Mouse (Mus musculus) limb, embryonic 10.5 days (tissue): ENCODE data around the gene Sall1. TPM values are rescaled to one million over a fixed set of nuclear protein-coding genes. Genes with fewer than 3 reads are reported as not detected.

Experiments
- DNase-seq: peaks from one replicate; pipeline ENCODE4 v3.0.0-alpha.2; 2017; ENCODE audit warnings: low spot score
- H3K27ac ChIP-seq: fragments of 300-500 bp; sonication (generic); 2 replicates; pipeline ENCODE4 v1.5.1; 2016; ENCODE audit warnings: mild to moderate bottlenecking
- H3K27me3 ChIP-seq: fragments of 300-500 bp; sonication (generic); 2 replicates; pipeline ENCODE4 v1.6.1; 2016; ENCODE audit warnings: low read depth, mild to moderate bottlenecking; ENCODE audit not compliant: poor library complexity, severe bottlenecking
- H3K36me3 ChIP-seq: fragments of 300-500 bp; sonication (generic); 2 replicates; pipeline ENCODE4 v1.6.1; 2016; ENCODE audit warnings: mild to moderate bottlenecking, moderate library complexity
- H3K4me1 ChIP-seq: fragments of 300-500 bp; sonication (generic); 2 replicates; pipeline ENCODE4 v1.6.1; 2016
- H3K4me3 ChIP-seq: fragments of 300-500 bp; sonication (generic); 2 replicates; pipeline ENCODE4 v1.5.1; 2016; ENCODE audit warnings: mild to moderate bottlenecking, moderate library complexity
- H3K9me3 ChIP-seq: fragments of 300-500 bp; sonication (generic); replicated peaks from 2 replicates; pipeline ENCODE4 v1.6.1; 2016; ENCODE audit warnings: mild to moderate bottlenecking
- WGBS: fragments of 180-500 bp; shearing (Covaris S2); methylation state at CpG from one replicate; pipeline ENCODE4 v1.1.7; 2016; 5-methylcytosine and 5-hydroxymethylcytosine counted together
- polyA plus RNA-seq: library from polyadenylated mRNA; unstranded; fragments of >200 nt; fragmentation: Nextera tagmentation; extraction: Ambion mirVana; gene quantifications from 2 replicates; pipeline ENCODE4 v1.2.1, GENCODE M21; 2016

Sall1 gene
- polyA plus RNA-seq, 1 experiment from 2014 or later: 18.3 TPM

DNA sequence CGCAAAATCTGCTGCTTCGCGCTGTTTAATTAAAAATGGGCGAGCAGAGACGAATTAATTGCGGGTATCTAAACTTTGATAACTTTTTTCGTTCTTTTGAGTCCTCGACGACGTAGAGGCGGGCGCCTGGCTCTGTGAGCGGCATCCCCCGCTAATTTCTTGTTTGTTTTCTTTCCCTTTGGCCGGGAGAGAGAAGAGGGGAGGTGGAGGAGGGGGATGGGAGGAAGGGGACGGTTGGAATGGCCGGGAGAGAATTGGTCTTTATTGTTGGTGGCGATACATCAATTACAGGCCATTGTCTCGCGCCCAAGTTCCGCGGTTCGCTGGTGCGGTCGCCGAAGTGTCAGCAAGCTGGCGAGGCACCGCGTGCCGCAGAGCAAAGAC lies 1.2 kb upstream of the Sall1 start:
- WGBS: under 1% methylated on average over 30 of the region's 30 CpGs
- peak overlapping the region; percentile 89 for H3K4me3 ChIP-seq
- H3K27me3 ChIP-seq: peaks cover 67% of the 10 kb centered on the region
- no peaks in the 10 kb centered on the region for H3K36me3 ChIP-seq
- no peaks in the 10 kb centered on the region for H3K9me3 ChIP-seq
- peaks cover 64% of the 10 kb centered on the region for H3K4me1 ChIP-seq
- H3K27ac ChIP-seq: peak overlapping the region; percentile 98
- DNase-seq: peak; percentile 53

DNA sequence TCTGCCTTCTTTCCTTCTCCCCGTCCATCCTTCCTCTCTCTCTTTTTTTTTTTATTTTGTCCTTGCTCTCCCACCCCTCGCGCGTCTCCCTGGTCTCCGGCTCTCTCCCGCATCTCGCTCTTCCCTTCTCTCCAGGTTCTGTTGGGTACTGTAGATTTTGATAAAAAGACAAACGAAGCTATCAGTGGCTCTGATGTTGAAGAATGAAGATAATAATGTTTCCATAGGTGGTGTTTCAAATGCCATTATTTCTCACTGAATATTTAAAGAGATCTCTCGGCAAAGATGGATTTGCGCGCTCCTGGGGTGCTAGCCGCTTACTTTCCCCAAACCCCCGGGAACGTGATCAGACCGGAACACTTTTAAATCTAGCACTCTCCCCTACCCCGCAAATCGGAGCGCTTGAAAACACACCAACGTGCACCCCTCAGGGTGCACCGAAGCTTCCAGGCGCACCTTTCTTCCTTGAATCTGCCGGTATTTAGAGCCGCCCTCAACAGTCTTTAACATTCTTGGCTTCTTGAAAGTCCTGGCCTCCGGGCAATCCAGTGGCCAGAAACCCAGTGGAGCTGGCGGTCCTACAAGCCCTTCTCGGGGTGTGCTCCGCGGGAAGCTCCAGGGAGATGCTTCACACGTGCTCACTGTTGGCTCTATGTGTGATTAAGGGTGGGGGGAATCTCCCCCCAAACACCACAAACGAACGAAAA lies 702 bp upstream of the Sall1 start:
- H3K27ac ChIP-seq: peak overlapping the region; percentile 98
- peak; percentile 66 for DNase-seq
- H3K9me3 ChIP-seq: no peaks in the 10 kb centered on the region
- H3K27me3 ChIP-seq: peaks cover 61% of the 10 kb centered on the region
- no peaks in the 10 kb centered on the region for H3K36me3 ChIP-seq
- peak overlapping the region; percentile 89 for H3K4me3 ChIP-seq
- WGBS: under 1% methylated on average over 31 of the region's 31 CpGs
- H3K4me1 ChIP-seq: peaks cover 60% of the 10 kb centered on the region

DNA sequence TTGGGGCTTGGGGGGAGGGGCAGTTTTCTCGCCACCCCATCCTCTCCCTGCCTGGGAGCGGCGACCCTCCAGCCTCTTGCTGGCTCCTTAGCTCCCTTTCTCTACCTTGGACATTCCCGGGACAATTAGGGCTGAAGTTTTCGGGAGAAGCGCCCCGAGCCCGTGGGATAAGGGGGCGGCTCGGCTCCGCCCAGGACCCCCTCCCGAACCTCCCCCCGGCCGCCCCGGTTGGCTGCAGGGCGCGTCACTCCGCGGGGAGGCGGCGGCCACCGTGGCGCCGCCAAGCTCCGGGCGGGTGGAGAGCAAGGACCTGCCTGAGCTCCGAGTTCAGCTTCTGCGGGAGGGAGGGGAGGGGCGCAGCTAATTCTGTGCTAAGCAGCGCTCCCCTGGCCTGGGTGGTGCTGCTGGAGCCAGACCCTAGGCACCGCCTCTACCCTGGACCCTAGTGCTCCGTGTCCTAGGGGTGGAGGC lies 556 bp downstream of the Sall1 start:
- H3K9me3 ChIP-seq: no peaks in the 10 kb centered on the region
- 1% methylated on average over 25 of the region's 32 CpGs for WGBS
- H3K4me1 ChIP-seq: peaks cover 60% of the 10 kb centered on the region
- no peaks in the 10 kb centered on the region for H3K36me3 ChIP-seq
- H3K27ac ChIP-seq: peak overlapping the region; percentile 98
- H3K27me3 ChIP-seq: peaks cover 55% of the 10 kb centered on the region
- H3K4me3 ChIP-seq: peak overlapping the region; percentile 89
- peak; percentile 89 for DNase-seq

DNA sequence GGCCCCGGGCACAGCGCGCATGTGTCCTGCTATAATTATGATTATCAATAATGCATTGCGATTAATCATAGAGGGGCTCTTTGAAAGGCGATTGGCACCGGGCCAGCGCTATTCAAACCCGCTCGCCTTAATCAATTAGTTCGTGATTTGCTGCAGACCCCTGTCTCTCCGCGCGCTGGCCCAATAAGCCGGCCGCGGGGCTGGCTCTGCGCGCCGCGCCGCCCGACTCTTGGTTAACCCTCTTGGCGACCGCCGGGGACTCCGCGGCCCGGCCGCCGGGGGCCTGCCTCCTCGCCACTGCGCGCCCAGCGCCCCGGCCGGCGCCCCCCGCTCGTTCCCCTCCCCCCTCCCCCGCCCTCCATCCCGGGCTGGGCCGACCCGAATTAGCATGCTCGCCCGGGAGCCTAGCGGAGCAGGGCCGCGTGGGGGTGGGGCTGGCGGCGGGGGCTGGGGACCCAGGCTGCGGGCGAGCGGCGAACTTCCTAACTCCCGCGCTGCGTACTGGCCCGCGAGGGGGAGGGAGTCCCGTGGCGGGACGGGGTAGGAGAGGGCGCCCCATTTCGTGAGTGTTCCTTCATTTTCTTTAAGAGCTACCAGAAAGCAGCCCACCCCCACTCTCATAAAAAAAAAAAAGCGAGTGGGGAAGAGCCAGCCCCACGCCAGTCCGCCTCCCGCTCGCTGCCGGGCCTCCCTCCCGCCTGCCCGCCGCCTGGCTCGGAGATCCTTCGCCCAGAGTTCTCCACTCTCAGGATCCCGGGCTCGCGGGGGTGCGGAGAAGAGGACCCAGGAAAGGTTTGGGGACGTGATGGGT lies 1.2 kb downstream of the Sall1 start:
- peaks cover 62% of the 10 kb centered on the region for H3K4me1 ChIP-seq
- H3K36me3 ChIP-seq: no peaks in the 10 kb centered on the region
- under 1% methylated on average over 80 of the region's 80 CpGs for WGBS
- peak overlapping the region; percentile 89 for H3K4me3 ChIP-seq
- DNase-seq: peak; percentile 89
- H3K9me3 ChIP-seq: no peaks in the 10 kb centered on the region
- H3K27me3 ChIP-seq: peaks cover 49% of the 10 kb centered on the region
- peak overlapping the region; percentile 98 for H3K27ac ChIP-seq

DNA sequence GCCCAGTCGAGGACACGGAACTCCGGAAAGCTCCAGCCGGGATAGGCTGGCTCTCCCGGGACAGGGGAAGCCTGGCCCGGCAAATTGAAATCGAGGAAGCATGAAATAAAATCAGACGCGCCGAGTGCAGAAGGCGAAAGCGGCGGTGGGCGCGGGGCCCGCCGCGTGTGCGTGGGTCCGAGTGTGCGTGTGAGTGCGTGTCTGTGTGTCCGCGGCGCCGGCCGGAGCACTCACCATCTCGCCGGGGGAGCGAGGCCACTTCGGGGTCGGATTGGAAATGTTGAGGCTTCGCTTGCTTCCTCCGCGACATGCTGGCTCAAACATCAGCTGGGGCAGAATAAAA lies 1.9 kb downstream of the Sall1 start:
- H3K4me3 ChIP-seq: peak overlapping the region; percentile 89
- peaks cover 42% of the 10 kb centered on the region for H3K27me3 ChIP-seq
- DNase-seq: no peak
- under 1% methylated on average over 35 of the region's 35 CpGs for WGBS
- no peaks in the 10 kb centered on the region for H3K36me3 ChIP-seq
- peaks cover 62% of the 10 kb centered on the region for H3K4me1 ChIP-seq
- H3K9me3 ChIP-seq: no peaks in the 10 kb centered on the region
- peak overlapping the region; percentile 98 for H3K27ac ChIP-seq

DNA sequence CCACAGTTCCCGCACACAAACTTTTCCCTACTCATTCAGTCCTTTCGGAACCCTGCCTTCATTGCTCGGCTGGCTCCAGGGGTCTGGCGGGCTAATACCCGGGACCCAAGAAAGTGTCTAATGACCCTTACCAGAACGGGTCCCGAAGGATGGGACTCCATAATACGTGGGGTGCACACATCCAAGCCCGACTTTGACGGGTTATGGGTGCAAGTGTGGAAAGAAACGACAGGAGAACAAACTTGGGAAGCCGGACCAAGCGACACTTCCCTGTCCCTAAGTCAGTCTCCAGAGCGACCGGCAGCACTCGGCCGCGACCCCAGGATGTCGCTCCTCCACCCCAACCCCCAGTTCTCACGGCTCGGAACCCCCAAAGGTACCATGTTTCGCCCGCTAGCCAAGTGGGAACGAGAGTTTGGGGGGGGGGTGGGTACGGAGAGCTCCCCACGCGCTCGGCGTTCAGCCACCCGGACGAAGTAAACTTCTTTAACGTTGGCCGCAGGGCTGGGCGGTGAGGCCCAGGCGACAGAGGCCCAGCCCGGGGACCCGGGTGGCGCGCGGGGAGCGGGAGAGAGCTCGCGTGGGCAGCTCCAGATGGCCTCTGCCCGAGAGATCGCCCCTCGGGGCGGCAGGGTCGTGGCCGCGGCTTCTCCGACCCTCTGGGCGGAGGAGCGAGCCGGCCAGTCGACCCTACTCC lies 2.4 kb downstream of the Sall1 start:
- peak; percentile 74 for DNase-seq
- Histone ChIP-seq H3K27me3 (peaks cover 37% of the 10 kb centered on the region), H3K36me3 (no peaks in the 10 kb centered on the region), H3K4me1 (peaks cover 61% of the 10 kb centered on the region), H3K9me3 (no peaks in the 10 kb centered on the region), H3K27ac (peak overlapping the region; percentile 98), H3K4me3 (peak overlapping the region; percentile 89)
- WGBS: under 1% methylated on average over 55 of the region's 55 CpGs

DNA sequence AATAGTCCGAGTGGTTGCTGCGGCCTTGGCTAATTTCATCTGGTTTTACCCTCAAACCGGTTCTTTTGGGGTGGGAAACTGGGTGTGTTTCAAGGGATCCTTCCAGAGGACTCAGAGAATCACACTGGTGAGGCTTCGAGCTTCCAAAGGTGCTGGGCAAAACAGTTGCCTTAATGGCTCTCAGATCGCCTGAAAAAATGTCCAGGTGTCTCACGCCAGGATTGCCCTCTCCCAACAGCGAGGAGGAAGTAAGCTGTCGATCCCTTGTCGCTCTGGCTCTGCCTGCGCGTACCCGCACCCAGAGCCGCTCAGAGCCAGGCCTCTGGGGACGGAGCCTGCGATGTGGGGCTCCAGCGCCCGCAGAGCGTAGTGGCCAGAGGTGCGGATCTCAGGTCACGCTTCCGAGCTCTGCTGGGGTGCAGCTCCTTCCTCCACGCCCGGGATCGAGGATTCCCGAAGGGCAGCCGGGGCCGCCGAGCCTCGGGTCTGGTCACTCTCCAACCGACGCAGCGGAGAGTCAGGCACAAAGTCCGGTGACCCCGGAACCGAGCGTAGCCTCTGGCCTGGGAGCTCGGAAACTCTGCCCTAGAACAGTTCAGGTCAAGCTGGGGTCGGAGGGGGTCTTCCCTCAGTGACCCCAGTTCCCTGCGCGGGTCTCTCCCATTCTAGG lies 3.1 kb downstream of the Sall1 start:
- H3K27ac ChIP-seq: peak overlapping the region; percentile 98
- under 1% methylated on average over 40 of the region's 40 CpGs for WGBS
- H3K4me3 ChIP-seq: peak overlapping the region; percentile 89
- H3K36me3 ChIP-seq: no peaks in the 10 kb centered on the region
- H3K9me3 ChIP-seq: no peaks in the 10 kb centered on the region
- peaks cover 61% of the 10 kb centered on the region for H3K4me1 ChIP-seq
- DNase-seq: peak; percentile 74
- peaks cover 30% of the 10 kb centered on the region for H3K27me3 ChIP-seq

DNA sequence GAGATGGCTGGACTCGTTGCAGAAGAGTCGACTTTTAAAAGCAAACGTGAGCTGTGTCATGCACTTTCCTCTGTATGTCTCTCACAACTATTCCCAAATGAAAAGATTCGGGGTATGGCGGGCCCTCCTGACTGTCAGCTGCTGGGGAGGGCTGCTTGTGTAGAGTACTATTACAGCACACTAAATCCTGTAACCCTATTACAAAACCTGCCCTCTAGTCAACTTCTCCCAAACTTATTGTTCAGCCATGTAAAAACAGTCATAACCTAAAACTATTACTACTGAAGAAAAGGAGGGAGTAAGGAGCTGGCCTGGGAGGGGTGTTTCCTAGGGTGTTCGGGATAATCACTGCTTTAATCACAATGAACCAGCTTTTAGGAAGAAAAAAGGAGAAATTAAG lies 4.1 kb downstream of the Sall1 start:
- Histone ChIP-seq H3K27me3 (peaks cover 20% of the 10 kb centered on the region), H3K4me3 (peak overlapping the region; percentile 89), H3K36me3 (no peaks in the 10 kb centered on the region), H3K9me3 (no peaks in the 10 kb centered on the region), H3K4me1 (peaks cover 60% of the 10 kb centered on the region), H3K27ac (peak overlapping the region; percentile 98)
- no peak for DNase-seq
- WGBS: 10% methylated on average over 6 of the region's 6 CpGs

DNA sequence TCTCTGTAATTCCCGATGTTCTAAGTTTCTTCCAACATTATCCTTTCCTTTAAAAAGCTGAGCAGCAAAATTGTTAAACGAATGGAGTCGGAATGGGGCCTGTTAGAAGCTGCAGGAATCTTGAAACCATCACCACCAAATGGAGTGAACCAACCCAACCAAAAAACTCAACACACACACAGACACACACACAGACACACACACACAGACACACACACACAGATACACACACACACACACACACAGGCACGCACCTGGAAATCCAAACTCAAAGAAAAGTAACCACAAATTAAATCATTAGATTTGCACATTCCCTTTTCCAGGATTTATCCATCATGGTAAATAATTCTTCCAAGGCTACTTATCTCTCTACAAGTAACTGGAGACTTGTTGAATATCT lies 5.0 kb downstream of the Sall1 start:
- H3K4me3 ChIP-seq: peak overlapping the region; percentile 89
- WGBS: 42% methylated on average over 4 of the region's 4 CpGs

DNA sequence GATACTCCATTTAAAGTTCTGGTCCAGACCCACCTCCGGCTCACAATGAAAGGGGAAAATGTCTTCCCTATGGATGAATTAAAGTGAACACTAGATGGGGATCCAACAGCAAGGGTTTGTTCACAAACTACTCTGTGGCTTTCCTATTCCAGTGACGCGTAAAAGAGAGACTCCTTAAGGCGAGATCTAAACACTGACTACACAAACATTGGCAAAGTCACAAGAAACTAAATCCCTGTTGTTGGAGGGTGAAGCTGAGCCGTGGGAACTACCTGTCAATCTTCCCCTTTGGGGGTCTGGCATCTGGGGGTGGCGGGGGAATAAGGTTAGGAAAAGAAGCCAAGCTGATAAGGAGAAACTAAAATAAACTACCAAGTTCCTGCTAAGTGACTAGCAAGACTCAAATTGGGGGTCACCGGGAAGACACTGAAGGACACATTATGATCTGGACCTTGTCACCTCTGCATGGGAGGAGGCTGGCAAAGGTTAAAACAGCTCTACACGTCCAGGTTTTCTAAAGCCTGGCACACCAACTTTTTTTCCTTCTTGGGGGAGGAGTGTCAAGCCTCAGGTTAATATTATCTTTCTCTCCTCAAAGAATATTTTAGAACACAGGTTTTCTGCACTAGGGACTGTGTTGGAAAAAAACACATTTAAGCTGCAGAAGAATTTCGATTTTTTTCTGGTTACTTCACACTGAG lies 6.3 kb downstream of the Sall1 start:
- Histone ChIP-seq H3K36me3 (peaks cover 9% of the 10 kb centered on the region), H3K27ac (peak overlapping the region; percentile 98), H3K4me1 (peaks cover 51% of the 10 kb centered on the region), H3K27me3 (peaks cover 16% of the 10 kb centered on the region), H3K9me3 (no peaks in the 10 kb centered on the region), H3K4me3 (peak overlapping the region; percentile 89)
- 11% methylated on average over 9 of the region's 9 CpGs for WGBS
- DNase-seq: no peak

More for the DNA sequence above, 5.0 kb downstream of the Sall1 start:
- no peaks in the 10 kb centered on the region for H3K36me3 ChIP-seq
- H3K4me1 ChIP-seq: peaks cover 56% of the 10 kb centered on the region
- peaks cover 16% of the 10 kb centered on the region for H3K27me3 ChIP-seq
- no peak for DNase-seq
- peak overlapping the region; percentile 98 for H3K27ac ChIP-seq
- H3K9me3 ChIP-seq: no peaks in the 10 kb centered on the region

DNA sequence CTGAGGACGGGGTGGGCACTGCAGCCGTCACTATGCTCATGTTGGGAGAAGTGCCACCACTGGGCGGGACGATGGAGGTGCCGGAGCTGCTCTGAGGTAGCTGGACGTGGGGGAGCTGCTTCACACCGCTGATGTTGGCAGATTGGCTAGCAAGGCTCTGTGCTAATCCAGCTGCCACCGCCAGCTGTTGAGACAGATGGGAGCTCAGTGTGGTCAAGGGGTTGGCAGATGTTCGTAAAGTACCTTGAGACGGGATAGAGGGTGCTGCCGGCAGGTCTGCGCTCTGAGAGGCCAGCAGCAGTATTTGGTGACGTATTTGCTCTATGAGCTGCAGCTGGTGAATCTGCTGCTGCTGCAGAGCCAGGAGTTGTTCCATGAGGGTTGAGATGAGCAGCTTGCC lies 11.6 kb downstream of the Sall1 start:
- Histone ChIP-seq H3K27ac (no peak overlapping the region), H3K27me3 (peaks cover 40% of the 10 kb centered on the region), H3K36me3 (peaks cover 60% of the 10 kb centered on the region), H3K9me3 (no peaks in the 10 kb centered on the region), H3K4me3 (no peak overlapping the region), H3K4me1 (peaks cover 51% of the 10 kb centered on the region)
- no peak for DNase-seq
- 84% methylated on average over 13 of the region's 13 CpGs for WGBS

DNA sequence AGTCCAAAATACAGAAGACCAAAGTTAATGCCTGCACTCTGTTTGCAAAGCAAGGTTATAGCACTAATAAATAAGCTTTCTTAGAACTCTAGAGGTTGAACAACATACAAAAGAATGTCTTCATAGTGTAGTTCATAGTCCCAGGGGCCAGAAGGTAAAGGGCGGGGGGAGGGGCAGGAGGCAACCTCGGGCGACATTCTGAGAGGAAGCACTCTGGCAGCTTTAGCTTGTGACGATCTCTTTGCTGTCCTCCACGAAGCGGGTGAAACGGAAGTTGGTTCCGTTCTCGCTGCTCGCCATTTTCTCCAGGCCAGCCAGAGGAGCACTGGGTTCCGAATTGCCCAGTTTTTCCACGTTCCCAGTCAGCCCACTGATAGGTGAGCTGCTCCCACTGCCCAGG lies 15.8 kb downstream of the Sall1 start:
- Histone ChIP-seq H3K36me3 (peaks cover 58% of the 10 kb centered on the region), H3K9me3 (no peaks in the 10 kb centered on the region), H3K4me3 (no peak overlapping the region), H3K4me1 (peaks cover 44% of the 10 kb centered on the region), H3K27ac (no peak overlapping the region), H3K27me3 (peaks cover 51% of the 10 kb centered on the region)
- WGBS: 61% methylated on average over 12 of the region's 12 CpGs
- no peak for DNase-seq
